Mouse (Mus musculus) lung, postnatal 0 days (tissue): Measurements from ENCODE around the gene Aurkb. TPM values are rescaled to one million over a fixed set of nuclear protein-coding genes. Genes with fewer than 3 reads are reported as not detected.
A peak's percentile ranks its signal among the peaks of the same experiment; 100 is the strongest.

ENCODE experiments used
- ATAC-seq: fragments of 200-750 bp; cut with Nextera tagmentation; 2 replicates; pipeline ENCODE4 v1.8.0; 2017; ENCODE audit warnings: moderate library complexity
- DNase-seq: peaks from one replicate; pipeline ENCODE4 v3.0.0-alpha.2; 2016; ENCODE audit warnings: low spot score
- H3K27ac ChIP-seq: fragments of 300-500 bp; sonication (generic); 2 replicates; pipeline ENCODE4 v1.5.1; 2014; ENCODE audit warnings: antibody characterized with exemption, mild to moderate bottlenecking, low read length, mixed read lengths
- H3K27me3 ChIP-seq: fragments of 300-500 bp; sonication (generic); replicated peaks from 2 replicates; pipeline ENCODE4 v1.6.1; 2014; ENCODE audit warnings: low read length, mixed read lengths; ENCODE audit not compliant: insufficient read depth
- H3K36me3 ChIP-seq: fragments of 300-500 bp; sonication (generic); 2 replicates; pipeline ENCODE4 v1.6.1; 2014; ENCODE audit warnings: low read length, mixed read lengths; ENCODE audit not compliant: insufficient read depth
- H3K4me1 ChIP-seq: fragments of 300-500 bp; sonication (generic); 2 replicates; pipeline ENCODE4 v1.6.1; 2014; ENCODE audit warnings: antibody characterized with exemption, low read depth, low read length, mixed read lengths; ENCODE audit not compliant: insufficient read depth
- H3K4me2 ChIP-seq: fragments of 300-500 bp; sonication (generic); replicated peaks from 2 replicates; pipeline ENCODE4 v1.6.1; 2014; ENCODE audit warnings: low read depth, mild to moderate bottlenecking, low read length, moderate library complexity, mixed read lengths
- H3K4me3 ChIP-seq: fragments of 300-500 bp; sonication (generic); 2 replicates; pipeline ENCODE4 v1.5.1; 2014; ENCODE audit warnings: low read depth, low read length
- H3K9ac ChIP-seq: fragments of 300-500 bp; sonication (generic); replicated peaks from 2 replicates; pipeline ENCODE4 v1.6.1; 2014; ENCODE audit warnings: low read depth, mild to moderate bottlenecking
- H3K9me3 ChIP-seq: fragments of 300-500 bp; sonication (generic); 2 replicates; pipeline ENCODE4 v1.6.1; 2016; ENCODE audit warnings: low read length, mixed read lengths
- CTCF ChIP-seq: IDR thresholded peaks from 2 replicates; pipeline ENCODE4 v1.5.1; 2016; ENCODE audit warnings: antibody characterized with exemption, mild to moderate bottlenecking
- EP300 ChIP-seq: IDR thresholded peaks from 2 replicates; pipeline ENCODE4 v1.6.1; 2016; ENCODE audit warnings: antibody characterized with exemption, mild to moderate bottlenecking, control low read depth
- WGBS: fragments of 180-500 bp; shearing (Covaris S2); extraction: QIAGEN DNeasy Blood & Tissue Kit; methylation state at CpG from one replicate; pipeline ENCODE4 v1.1.7; 2014; 5-methylcytosine and 5-hydroxymethylcytosine counted together
- polyA plus RNA-seq: library from polyadenylated mRNA; unstranded; fragments of >200 nt; fragmentation: Nextera tagmentation; extraction: Ambion mirVana; gene quantifications from 2 replicates; pipeline ENCODE4 v1.2.1, GENCODE M21; 2015

Gene Aurkb
- polyA plus RNA-seq, 1 experiment from 2014 or later: 6.5 TPM

- ATAC-seq: peak; percentile 85
- peak within 1 kb of the TSS; percentile 99 for H3K4me3 ChIP-seq
- peaks cover 10% of the 10 kb centered on the region for H3K4me1 ChIP-seq
Measured at GRCm38 (mm10) chr11:69088103-69088855, 42.8 kb downstream of the Aurkb start, which contains the start of gene Vamp2. Gene Vamp2, plus strand, starts transcription at chr11:69088490.

DNA sequence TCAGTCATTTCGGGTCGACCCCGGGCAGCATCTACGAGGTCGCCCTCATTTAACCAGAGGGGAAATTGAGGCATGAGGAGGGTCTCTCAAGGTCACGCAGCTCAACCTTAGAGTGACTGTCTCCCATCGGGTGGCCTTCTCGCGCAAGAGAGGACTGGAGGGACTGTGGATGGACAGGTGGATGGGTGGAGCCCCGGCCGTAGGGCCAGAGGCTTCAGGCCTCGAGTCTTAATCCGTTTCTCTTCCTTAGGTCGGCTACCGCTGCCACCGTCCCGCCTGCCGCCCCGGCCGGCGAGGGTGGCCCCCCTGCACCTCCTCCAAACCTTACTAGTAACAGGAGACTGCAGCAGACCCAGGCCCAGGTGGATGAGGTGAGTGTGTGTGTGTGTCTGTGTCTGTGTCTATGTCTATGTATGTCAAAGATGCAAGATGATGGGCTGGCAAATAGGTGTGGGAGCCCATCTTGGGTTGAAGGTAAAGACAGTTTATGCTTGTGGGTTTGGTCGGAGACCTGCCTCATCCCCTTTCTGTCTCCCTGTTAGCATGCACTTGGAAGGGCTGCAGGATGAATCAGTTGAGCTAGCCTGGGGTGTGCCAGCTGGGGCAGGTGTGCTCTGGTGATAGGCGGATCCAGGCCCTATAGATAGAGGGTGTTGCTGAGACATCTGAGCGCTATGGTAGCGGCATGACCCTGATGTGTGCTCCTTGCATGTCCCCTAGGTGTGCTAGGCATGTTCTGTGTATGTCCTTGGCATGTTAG, 43.6 kb downstream of the Aurkb start:
- DNase-seq: peak; percentile 61
- TF ChIP-seq CTCF: no peak
- no peak for TF ChIP-seq EP300
- WGBS: 10% methylated on average over 22 of the region's 25 CpGs
- Histone ChIP-seq H3K4me2 (peak overlapping the region; percentile 91), H3K9me3 (no peaks in the 10 kb centered on the region), H3K4me3 (peak overlapping the region; percentile 99), H3K27me3 (no peaks in the 10 kb centered on the region), H3K36me3 (0 out of 2 replicates have a peak, but pooled peaks cover 4% of the 10 kb centered on the region), H3K4me1 (peaks cover 10% of the 10 kb centered on the region), H3K27ac (peak overlapping the region; percentile 97), H3K9ac (peak overlapping the region; percentile 100)
- ATAC-seq: peak; percentile 20

More at GRCm38 (mm10) chr11:69088103-69088855, 42.8 kb downstream of the Aurkb start, which contains the start of gene Vamp2:
- Histone ChIP-seq H3K9me3 (no peaks in the 10 kb centered on the region), H3K9ac (peak within 1 kb of the TSS; percentile 100), H3K27me3 (no peaks in the 10 kb centered on the region), H3K27ac (peak within 1 kb of the TSS; percentile 97), H3K36me3 (0 out of 2 replicates have a peak, but pooled peaks cover 4% of the 10 kb centered on the region), H3K4me2 (peak within 1 kb of the TSS; percentile 91)
- WGBS: 2% methylated on average over 50 of the region's 67 CpGs
- peak; percentile 92 for DNase-seq
- TF ChIP-seq EP300: no peak
- no peak for TF ChIP-seq CTCF

DNA sequence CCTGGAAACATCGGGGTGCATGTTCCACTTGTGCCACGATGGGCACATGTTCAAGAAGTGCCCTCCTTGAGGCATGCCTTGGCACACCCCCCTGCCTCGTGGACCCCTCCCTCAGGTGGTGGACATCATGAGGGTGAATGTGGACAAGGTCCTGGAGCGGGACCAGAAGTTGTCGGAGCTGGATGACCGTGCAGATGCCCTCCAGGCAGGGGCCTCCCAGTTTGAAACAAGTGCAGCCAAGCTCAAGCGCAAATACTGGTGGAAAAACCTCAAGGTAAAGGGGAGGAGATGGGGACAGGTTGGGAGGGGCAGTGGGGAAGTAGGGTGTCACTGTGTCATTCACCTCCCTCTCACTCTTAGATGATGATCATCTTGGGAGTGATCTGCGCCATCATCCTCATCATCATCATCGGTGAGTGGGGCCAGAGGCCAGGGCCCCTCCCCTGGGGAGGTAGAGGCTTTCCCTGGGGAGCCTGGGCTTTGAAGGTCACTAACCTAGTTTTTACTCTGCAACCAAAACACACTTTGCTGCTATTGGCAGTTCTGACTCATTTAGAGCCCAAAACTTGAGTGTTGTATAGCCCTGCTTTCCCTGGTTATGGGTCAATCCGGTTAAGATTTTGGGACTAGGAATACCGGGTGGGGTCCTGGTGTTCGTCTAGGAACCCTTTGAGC, 44.3 kb downstream of the Aurkb start:
- DNase-seq (no peak), ATAC-seq (no peak)
- Histone ChIP-seq H3K9ac (peak overlapping the region; percentile 100), H3K4me3 (peak overlapping the region; percentile 99), H3K4me1 (peaks cover 10% of the 10 kb centered on the region), H3K4me2 (peak overlapping the region; percentile 91), H3K27me3 (no peaks in the 10 kb centered on the region), H3K36me3 (0 out of 2 replicates have a peak, but pooled peaks cover 4% of the 10 kb centered on the region), H3K27ac (peak overlapping the region; percentile 97; the same call in 1 of the 2 replicates), H3K9me3 (no peaks in the 10 kb centered on the region)
- 72% methylated on average over 12 of the region's 12 CpGs for WGBS
- TF ChIP-seq EP300 (no peak), CTCF (no peak)

GRCm38 (mm10) chr11:69090367-69090766, 44.9 kb downstream of the Aurkb start:
- DNase-seq: no peak
- 0 out of 2 replicates have a peak, but pooled peaks cover 4% of the 10 kb centered on the region for H3K36me3 ChIP-seq
- H3K4me3 ChIP-seq: no peak overlapping the region
- H3K27me3 ChIP-seq: no peaks in the 10 kb centered on the region
- no peak for ATAC-seq
- WGBS: 37% methylated on average over 6 of the region's 6 CpGs
- H3K4me1 ChIP-seq: peaks cover 10% of the 10 kb centered on the region
- TF ChIP-seq EP300 (no peak), CTCF (no peak)
- H3K27ac ChIP-seq: peak overlapping the region; percentile 34; the same call in 1 of the 2 replicates
- H3K9me3 ChIP-seq: no peaks in the 10 kb centered on the region
- 0 out of 2 replicates have a peak overlapping the region, but pooled peaks have one; percentile 100 for H3K9ac ChIP-seq
- H3K4me2 ChIP-seq: peak overlapping the region; percentile 91; the same call in 1 of the 2 replicates

DNA sequence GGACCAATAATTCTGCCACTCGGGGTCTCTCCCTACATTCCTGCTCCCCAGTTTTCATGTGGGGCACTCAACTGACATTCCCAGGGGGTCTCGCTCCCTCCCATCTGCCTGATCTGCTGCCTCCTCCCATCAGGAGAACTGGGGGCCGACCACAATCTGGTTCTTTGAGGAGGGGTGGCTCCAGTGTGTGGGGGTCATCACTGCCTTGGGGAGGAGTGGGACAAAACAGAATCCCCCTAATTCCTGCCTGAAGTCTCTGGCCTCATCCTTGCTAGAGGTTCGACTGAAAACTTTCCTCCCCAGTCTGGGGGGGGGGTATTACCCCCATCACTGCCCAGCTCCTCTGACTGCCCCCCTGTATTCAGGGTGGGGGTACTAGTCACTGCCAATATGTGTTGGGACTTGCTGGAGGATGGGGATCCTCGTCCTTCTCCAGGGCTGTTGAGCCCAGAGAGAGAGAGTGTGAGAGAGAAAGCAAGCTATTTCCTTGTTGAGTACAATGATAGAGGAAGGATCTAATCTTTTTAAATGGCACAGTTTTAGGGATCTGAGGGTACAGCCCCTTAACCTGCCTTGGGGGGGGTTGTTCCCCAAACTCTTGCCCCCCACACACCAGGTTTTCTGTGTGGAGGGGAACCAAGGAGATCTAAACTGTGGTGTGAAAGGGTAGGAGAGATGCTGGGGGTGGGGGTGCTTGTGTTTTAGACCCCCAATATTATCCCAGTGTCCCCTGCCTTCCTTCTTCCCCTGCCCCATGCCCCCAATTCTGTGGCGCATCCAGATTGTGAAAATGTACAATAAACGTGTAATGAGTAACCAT, 46.3 kb downstream of the Aurkb start:
- DNase-seq (no peak), ATAC-seq (no peak)
- 58% methylated on average over 7 of the region's 7 CpGs for WGBS
- Histone ChIP-seq H3K4me2 (no peak overlapping the region), H3K27me3 (no peaks in the 10 kb centered on the region), H3K9ac (no peak overlapping the region), H3K4me1 (peaks cover 10% of the 10 kb centered on the region), H3K9me3 (no peaks in the 10 kb centered on the region), H3K36me3 (0 out of 2 replicates have a peak, but pooled peaks cover 4% of the 10 kb centered on the region), H3K27ac (peak overlapping the region; percentile 27; the same call in 1 of the 2 replicates), H3K4me3 (no peak overlapping the region)
- TF ChIP-seq CTCF (no peak), EP300 (no peak)
